Mouse (Mus musculus) kidney, postnatal 36 days (tissue): Measurements from ENCODE around the gene Aspn.

Experiments used
- DNase-seq, 2 experiments: peaks; one replicate each; pipeline ENCODE4 v3.0.0; 2021 to 2022; ENCODE audit warnings: mixed read lengths in 2 of 2

The Aspn gene

DNA sequence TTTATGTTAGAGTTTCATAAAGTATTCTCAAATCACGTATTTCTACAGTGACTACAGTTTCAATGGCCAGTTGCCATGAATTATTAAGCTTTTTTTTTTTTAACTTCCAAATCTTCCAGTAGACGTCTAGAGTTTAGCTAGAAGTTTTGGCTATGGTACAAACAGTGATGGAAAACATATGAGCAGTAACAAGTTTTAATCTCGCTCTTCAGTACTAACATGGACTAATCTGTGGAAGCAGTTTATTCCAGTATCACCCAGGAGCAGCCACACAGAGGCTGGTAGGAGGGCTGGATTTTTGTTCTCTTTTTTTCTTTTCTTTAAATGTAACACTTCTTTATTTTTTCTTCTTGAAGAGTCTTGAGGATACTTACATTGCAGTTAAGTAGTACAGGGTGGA is at the start of gene Aspn:
Gene Aspn (plus strand): TSS at position 165 of the 400 bp plus-strand sequence.
- DNase-seq: no peak

DNA sequence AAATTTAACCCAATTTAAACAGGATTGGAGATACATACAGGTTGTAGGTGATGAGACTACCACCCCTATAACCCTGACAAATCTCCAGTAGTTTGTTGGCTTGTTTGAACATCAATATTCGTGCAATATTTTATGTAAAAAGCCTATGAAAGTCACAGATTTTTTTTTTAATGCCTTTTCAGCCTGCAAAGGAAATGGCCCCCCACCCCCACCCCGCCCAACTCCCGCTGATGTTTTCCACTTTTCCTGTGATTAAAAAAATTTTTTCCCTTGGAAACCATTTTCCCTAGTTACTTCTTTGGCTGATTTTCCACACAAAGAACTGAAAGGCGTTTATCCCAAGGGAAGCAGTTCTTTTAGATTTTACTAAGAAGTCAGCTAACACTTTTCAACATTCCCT is 39.7 kb upstream of the Aspn start, which contains the start of gene Ecm2:
Gene Ecm2 (plus strand): TSS at position 301 of the 400 bp plus-strand sequence.
- no peak for DNase-seq

DNA sequence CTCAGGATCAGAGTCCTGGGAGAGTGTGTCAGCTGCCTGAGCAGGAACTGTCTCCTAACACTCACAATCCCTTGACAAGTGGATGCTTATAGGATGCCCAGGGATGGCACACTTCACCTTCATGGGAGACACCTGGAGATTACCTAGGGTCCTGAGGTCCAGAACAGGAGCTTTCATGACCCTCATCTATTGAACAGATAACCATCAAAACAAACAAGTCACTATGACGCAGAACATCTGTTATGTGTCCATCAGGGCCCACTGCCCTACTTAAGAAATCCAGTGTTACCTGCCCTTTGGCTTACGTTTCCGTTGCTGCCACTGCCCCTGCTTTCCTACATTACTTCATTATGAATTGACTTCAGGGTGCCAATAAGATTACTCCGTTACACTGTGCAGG is 38.5 kb upstream of the Aspn start:
- DNase-seq: no peak

DNA sequence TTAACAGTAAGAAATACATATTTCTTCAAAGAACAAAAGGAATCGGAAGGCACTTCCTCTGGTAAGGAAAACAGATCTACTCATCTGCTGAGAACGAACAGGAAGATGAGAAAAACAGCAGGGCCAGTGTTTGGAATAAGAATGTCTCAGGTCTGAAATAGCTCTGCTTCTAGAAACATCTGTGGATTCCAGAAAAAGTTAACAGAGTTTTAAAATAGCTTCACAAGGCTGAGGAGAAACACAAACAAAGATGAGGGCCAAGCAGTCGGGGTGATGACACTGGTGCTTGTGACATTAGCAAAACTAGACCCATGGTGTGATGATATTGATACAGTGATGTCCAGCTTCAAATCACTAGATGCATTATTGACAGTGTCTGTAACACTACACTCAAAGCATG is 37.1 kb upstream of the Aspn start:
- no peak for DNase-seq

DNA sequence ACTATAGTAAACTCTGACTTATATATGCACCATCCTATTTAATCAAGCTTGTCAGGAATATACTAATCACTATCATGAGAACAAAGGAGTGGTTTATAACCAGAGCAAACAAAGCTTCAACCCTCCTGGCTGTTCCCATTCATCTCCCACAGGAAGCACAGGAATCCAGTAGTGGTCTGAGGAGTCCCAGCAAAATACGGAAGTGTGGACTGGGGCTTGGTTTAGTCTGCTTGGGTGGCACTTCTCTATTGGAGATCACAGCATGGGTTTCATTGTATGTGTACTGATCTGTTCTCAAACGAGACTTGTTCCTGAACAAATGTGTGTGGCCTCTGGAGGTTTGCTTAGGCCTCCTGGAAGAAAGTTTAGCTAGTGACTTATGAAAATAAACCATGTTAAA is 25.5 kb upstream of the Aspn start:
- no peak for DNase-seq

DNA sequence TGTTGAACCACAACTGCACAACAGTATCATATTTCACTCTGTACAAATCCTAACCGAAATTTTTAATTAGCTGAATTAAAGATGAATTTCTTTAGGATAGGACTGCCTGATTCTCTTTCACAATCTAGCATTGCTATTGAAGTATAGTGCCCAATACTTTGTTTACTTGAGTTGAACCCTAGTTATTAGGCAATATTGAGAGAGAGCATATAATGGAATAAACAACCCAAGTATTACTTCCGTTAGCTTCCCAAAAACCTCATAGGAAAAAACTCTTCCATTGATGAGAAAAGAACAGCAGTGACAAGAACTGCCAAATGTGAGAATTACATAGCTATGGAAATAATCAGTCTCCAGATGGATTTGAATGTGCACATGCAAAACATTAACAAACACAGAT is 18.0 kb upstream of the Aspn start:
- DNase-seq: no peak

DNA sequence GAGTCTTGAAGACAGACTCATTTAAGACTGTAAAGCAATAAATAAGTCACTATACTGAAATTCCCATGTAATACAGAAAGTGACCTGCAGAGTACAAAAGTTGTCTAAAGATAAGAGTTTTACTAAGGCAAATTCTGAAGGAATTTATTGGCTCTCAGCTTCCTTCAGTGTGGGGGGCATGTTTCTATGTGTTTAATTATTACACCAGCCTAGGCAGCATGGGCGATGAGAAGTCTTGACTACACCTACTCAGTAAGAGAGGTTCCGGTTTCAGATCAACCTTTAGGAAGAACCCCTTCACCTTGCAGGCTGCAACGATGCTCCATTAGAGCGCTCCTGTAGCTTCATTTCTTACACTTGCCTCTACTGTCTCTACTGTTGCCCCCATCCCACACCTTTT is 13.6 kb upstream of the Aspn start:
- DNase-seq: no peak

DNA sequence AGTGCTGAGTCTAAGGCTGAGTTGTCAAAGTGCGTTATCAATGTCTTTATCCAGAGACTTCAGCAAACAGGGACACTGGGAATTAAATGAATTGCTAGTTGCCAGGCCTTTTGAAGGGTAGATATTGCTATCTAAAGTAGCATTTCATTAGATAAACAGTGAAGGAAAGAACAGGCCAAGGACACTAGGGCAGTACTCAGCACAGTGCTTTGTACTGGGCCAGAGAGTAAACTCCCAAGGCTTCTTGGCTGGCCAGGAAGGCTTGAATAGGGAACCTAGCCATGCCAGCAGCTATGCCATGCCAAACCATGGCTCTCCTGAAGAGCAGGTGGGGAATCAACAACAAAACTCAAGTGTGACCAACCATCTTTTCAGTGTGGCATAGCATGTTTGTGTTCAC is 7.3 kb upstream of the Aspn start:
- no peak for DNase-seq

DNA sequence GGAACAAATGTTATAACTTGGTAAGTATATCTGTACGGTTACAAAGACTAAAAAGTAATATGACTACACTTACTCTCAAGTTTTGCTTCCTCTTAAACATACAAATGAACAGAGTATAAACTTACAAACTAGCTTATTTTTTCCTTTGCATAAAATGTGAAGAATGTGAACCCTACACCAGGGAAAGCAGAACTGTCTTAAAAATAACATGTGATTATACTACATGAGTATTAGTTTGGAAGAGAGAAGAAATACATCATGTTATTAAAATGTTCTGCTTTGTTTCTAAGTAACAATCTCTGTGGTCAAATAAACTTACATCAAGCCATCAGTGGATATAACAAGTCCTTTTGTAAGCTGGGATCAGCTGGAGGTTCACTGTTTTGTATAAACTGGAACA is 5.5 kb upstream of the Aspn start:
- no peak for DNase-seq

DNA sequence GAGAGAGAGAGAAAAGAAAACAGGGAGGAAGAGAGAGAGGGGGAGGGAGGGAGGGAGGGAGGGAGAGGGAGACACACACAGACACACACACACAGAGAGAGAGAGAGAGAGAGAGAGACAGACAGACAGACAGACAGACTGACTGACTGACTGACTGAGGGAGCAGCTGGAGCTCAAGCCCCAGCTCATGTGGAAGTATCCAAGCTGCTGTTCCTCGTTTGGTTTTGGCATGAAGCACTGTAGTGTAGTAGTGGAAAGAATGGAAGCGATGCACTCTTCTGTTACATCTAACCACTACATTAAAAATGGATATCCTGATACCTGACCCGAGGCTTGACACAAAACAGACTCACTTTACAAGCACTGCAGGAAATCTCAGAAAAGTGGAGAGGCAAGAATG is 1.4 kb downstream of the Aspn start:
- no peak for DNase-seq

DNA sequence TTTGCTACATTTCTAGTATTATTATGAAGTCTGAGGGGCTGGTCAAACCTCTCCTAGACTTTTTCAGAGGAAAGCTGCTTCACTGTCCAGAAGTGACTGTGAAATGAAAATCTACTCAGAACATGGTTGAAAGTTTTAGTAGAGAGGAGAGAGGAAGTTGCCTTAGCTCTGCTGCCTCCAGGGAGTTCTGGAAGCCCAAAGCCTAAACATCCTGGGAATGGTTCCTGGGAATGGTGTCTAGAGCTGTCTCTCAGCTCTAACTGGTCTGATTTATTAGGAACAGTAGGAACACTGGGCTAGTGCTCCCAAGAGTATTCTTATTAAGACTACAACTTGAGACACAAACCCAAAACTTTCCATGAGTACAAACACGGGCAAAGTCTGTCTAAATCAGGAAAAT is 2.3 kb downstream of the Aspn start:
- DNase-seq: peak in 1 of 2 experiments; percentile 43

DNA sequence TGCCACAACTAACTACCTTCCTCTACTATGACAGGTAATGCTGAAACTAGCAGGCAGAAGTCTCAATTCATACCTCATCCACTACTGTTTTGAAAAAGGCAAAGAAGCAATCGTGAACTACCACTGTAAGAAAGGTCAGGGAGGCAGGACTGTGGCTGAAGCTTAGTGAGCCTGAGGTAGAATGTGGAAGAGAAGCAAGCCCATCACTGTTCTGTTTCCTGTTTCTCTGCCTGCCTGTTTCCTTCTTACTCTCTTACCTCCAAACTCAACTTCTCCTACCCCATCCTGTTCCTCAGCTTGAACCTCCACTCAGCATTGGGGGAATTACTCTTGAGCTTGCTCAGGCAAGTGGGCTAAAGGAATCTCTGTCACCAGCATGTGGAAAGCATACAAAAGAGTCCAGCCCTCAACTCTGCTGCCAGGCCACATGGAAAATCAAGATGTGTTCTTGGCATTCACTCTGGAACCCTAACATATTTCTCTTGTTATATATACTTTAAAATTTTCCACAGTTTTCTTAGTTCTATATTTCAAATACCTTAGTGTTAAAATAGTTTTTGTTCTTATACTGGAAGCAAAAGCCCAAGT is 3.4 kb downstream of the Aspn start:
- DNase-seq: no peak

DNA sequence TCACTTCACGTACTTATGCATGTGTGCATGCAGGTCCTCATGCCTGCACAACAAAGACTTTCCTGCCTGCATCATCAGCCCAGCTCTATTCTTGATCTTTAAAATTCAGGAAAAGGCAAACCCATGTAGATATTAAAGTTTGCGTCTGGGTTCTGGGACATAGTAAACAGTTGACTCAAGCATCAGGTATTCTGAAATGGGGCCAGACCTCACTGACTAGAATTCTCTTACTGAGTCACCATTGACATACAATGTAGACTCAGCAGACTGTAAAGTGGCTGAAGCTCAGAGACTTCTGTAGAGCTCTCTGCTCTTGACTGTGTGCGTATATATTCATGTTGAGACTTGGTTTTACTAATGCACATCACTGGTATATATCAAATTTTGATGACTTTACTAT is 5.4 kb downstream of the Aspn start:
- DNase-seq: no peak

DNA sequence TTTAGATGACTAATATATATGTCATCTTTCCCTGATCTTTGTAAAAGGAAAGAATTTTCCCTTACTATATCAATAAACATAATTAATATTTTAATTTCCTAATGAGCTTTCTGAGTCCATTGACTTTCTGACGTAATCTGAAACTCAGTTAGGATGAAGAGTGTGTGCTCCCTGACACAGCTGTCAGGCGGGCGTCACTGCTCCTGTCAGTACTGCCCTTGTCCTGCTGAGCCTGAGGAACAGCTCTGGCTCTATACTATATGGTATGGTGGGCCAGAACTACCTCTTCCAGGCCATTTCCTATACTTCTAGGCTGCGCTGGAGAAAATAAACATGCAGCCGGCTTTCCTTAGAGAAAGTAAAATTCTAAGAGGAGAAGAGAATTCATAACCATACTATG is 10.3 kb downstream of the Aspn start:
- DNase-seq: no peak

DNA sequence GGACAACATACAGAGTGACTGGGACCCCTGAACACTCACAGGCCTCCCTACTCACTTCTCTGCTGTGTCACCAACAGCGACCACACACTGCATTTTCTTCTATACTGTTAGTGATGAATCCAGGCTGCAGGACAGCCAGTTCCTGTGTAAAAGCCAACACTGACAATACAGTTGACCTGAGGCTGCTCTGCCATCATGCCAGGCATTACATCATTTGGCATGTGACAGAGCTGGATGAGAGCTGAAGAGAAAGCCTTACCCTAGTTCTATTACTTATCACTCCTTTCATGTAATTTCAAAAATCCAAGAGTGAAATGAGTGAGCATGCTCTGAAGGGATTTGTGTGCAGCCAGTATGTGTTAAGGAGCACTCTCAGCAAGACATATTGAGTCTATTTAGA is 12.0 kb downstream of the Aspn start:
- no peak for DNase-seq

DNA sequence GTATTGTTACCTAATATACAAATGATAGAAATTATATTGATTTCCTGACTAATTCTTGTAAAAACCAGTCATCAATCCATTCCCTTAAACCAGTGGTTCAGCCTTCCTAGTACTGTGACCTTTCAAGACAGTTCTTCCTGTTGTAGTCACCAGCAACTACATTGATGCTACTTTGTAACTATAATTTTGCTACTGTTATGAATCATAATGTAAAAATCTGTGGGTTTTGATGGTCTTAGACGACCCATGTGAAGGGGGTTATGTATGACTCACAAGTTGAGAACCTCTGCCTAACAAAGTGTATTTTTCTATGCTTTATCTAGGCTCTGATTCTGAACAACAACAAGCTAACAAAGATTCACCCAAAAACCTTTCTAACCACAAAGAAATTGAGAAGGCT is 12.7 kb downstream of the Aspn start:
- DNase-seq: no peak

DNA sequence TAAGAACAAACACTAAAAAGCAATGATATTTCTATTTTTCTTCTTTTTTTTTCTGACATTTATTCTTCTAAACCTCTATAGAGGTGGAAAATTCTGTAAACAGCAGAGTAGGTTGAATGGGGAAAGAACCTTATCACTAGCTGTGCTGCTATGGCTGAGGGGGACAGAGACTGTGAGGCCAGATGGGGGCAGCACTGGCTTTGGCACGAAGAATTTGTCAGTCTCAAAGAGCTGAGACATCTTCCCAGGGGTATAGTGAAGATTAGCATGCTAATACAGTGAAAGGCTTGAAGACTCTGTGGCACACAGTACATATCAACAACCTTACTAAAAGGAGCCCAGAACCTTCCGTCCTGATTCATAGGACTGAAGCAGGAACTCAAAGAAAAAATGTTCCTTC is 14.9 kb downstream of the Aspn start:
- peak; percentile 63 to 80 for DNase-seq

DNA sequence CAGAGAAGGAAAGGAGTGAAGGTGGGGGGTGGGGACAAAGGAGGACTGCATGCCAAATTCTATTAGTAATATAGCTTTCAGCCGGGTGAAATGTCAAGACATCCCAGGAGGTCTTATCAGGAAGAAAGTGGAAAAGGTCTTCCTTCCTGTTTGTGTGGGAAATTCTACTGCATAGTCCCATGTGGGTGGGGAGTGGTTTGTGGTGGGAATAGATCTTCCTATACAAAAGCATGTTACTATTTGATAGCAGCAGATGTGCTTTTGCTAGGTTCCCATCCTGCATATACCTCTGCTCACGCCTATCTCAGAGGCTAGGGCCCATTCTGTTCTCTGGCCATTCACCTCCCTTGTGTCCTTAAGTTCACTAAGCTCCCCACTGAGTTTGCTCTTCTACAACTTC is 16.6 kb downstream of the Aspn start:
- no peak for DNase-seq

DNA sequence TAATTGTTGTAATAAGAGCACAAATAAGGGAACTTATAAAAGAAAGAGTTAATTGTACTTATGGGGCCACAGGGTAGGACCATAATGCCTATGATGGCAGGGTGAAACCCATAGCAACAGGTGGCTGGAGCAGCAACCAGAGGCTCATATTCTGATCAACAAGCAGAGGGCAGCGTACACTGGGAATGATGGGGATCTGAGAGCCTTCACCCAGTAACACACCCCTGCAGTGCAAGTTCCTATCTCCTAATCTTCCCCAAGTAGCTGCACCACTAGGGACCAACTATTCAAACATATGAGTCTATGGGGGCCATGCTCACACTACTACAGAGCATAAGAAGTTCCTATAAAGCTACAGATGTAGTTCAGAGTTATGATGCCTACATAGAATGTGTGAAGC is 20.1 kb downstream of the Aspn start:
- no peak for DNase-seq

DNA sequence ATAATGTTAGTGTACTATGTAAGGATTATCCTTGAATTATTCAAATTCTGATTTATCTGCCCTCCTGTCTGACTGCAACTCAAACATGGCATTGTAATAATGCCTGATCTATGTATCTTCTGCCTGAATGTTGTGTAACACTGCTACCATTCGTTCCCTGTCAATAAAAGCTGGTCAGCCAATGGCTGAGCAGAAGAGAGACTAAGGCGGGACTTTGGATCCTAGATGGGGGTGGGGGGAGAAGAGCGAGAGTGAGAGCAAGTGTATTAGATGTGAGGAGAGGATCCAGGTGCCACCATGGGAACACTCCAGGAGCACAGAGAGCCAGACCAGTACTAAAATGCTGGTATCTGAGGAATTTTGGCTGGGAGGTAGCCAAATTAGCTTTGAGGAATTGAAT is 26.1 kb downstream of the Aspn start:
- peak in 1 of 2 experiments; percentile 20 for DNase-seq

DNA sequence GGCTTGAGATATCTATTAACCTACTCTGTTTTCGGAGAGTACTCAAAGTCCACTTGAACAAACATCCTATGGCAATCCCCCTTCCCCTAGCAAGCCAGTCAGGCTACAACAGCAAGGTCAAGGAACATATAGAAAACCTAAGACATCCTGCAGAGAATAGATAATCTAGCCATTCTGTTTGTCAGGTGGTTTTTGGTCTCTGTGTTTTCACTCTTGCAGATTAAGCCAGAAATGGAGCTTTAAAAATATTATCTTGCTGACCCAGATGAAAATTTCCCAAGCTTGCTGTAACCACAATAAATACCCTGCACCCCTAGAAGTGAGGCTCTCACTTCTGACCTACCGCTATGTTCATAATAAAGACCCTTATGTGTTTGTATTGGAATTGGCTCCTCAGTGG is 27.2 kb downstream of the Aspn start:
- no peak for DNase-seq

DNA sequence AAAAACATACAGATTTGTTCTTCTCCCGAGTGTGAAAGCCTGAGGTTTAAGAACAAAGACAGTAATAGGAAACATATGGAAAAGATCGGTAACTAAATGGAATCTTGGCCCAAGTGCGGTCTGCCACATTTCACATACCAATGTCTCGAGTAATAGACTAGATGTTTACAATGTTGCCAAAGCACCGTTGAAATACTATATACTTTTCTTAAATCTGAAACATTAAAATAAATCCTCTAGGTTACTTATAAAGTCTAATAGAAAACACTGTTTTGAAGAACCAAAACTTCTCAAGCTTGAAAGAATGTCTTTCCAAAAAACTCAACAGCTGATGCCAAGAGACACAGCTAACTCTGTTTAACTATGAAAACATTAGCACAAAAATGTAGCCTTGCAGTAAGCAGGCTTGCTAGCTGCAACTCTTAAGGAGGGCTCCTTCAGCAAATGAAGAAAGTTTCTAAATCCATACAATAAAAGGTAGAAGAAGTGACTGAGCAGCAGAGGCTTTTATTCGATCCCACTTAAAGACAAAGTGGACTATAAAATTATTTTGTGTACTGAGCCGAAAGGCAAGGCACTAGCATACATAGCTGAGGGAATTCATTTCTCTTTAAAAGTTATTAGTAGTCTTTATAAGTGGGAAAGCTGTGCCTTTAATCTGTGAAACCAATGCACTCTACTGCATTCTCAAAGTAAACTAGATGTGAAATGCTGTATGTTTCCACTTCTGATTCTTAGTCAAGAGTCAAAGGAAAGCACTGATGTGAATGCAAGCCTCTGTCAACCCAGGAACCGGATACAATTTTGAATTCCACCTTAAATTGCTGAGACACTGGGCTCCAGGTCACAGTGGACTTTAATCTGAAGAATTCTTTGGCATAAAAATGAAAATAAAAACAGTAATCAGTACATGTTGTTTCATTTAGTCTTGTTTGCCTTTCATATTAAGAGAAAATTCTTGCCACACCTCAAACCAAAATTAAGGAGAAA is 37.6 kb downstream of the Aspn start, which contains the start of gene Omd:
Gene Omd (plus strand): TSS at position 922 of the 990 bp plus-strand sequence.
- DNase-seq: peak; percentile 23 to 52

DNA sequence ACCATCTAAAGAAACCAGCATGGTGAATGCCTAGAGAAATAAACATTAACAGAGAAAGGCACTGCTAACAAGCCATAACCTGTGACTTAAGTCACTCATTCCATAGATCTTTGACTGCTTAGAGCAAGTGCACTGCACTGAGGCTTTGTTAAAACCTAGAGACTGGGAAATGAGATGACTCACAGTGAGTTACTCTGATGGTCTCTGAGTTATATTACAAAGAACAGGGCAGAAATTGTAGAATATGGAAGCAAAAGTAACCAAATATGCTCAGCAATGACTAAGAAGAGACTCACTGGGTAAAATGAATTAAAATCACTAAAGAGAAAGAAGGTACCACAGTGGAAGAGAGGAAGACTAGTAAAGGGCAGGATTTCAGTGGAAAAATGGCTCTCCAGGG is 39.6 kb downstream of the Aspn start:
- no peak for DNase-seq

DNA sequence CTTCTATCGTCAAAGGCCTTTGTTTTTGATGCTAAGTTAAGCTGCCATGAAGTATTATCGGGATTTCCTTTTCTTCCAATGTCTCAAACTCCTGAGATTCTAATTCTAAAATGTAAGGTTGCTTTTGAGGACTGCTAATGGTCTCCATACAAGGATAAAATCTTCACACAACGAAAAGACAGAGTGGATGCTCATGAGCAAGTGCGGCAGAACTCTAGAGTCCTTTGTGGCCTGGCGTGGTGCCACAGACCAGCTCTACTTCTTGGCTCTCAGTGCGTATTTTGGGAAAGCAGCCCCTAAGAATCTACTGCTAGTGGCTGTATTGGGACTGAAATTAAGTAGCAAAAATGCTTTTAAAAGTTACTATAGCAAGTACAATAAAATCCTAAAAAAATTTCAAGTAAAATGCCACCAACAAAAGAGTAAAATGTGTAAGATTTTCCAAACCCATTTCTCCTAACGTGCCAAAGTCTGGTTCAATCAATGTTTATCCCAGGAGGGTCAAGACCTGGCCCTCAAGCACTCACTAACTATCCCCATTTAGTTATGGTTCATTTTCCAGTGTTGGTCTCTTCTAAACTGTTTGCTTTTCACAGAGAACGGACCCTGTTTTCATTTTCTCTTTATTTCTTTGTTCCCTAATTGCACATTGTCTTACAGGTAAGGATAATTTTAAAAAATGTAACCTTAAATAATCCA is 40.2 kb downstream of the Aspn start:
- peak; percentile 41 to 71 for DNase-seq
